Mouse (Mus musculus): ENCODE data around the gene Adam30. TPM values are rescaled to one million over a fixed set of nuclear protein-coding genes. Genes with fewer than 3 reads are reported as not detected.

Adam30 gene
- polyA plus RNA-seq, 1 experiment: not detected

GRCm38 (mm10) chr3:98146471-98147410 is 13.7 kb upstream of the Adam30 start:
- TF ChIP-seq CTCF (IDR thresholded peaks at IDR 0.05; ENCODE audit: extremely low read depth, insufficient read depth, low read length): no peak
- Histone ChIP-seq H3K4me1 (ENCODE audit: control insufficient read depth, insufficient read depth, low read length) (peaks cover 1% of the 10 kb centered on the region; the same call in 1 of the 2 replicates), H3K27ac (ENCODE audit: insufficient read depth, low read length) (no peak overlapping the region), H3K4me3 (ENCODE audit: insufficient read depth, low read length) (no peak overlapping the region)

GRCm38 (mm10) chr3:98147706-98148105 is 12.7 kb upstream of the Adam30 start:
- no peak overlapping the region for H3K27ac ChIP-seq (ENCODE audit: insufficient read depth, low read length)
- TF ChIP-seq CTCF (IDR thresholded peaks at IDR 0.05; ENCODE audit: extremely low read depth, insufficient read depth, low read length) (no peak), POLR2A (IDR thresholded peaks at IDR 0.05; ENCODE audit: extremely low read depth, insufficient read depth, low read length) (no peak)

GRCm38 (mm10) chr3:98149881-98150280 is 10.5 kb upstream of the Adam30 start:
- H3K27ac ChIP-seq (ENCODE audit: insufficient read depth, low read length): no peak overlapping the region
- TF ChIP-seq CTCF (IDR thresholded peaks at IDR 0.05; ENCODE audit: extremely low read depth, insufficient read depth, low read length) (no peak), POLR2A (IDR thresholded peaks at IDR 0.05; ENCODE audit: extremely low read depth, insufficient read depth, low read length) (no peak)

More at GRCm38 (mm10) chr3:98147706-98148105, 12.7 kb upstream of the Adam30 start:
- no peak overlapping the region for H3K4me3 ChIP-seq (ENCODE audit: insufficient read depth, low read length)
- peaks cover 1% of the 10 kb centered on the region; the same call in 1 of the 2 replicates for H3K4me1 ChIP-seq (ENCODE audit: control insufficient read depth, insufficient read depth, low read length)

GRCm38 (mm10) chr3:98151016-98151415 is 9.4 kb upstream of the Adam30 start:
- no peak overlapping the region for H3K27ac ChIP-seq (ENCODE audit: insufficient read depth, low read length)
- peaks cover 1% of the 10 kb centered on the region; the same call in 1 of the 2 replicates for H3K4me1 ChIP-seq (ENCODE audit: control insufficient read depth, insufficient read depth, low read length)
- no peak for TF ChIP-seq POLR2A (IDR thresholded peaks at IDR 0.05; ENCODE audit: extremely low read depth, insufficient read depth, low read length)
- no peak for TF ChIP-seq CTCF (IDR thresholded peaks at IDR 0.05; ENCODE audit: extremely low read depth, insufficient read depth, low read length)
- no peak overlapping the region for H3K4me3 ChIP-seq (ENCODE audit: insufficient read depth, low read length)

More at GRCm38 (mm10) chr3:98149881-98150280, 10.5 kb upstream of the Adam30 start:
- peaks cover 1% of the 10 kb centered on the region; the same call in 1 of the 2 replicates for H3K4me1 ChIP-seq (ENCODE audit: control insufficient read depth, insufficient read depth, low read length)
- H3K4me3 ChIP-seq (ENCODE audit: insufficient read depth, low read length): no peak overlapping the region

- peaks cover 1% of the 10 kb centered on the region; the same call in 1 of the 2 replicates for H3K4me1 ChIP-seq (ENCODE audit: control insufficient read depth, insufficient read depth, low read length)
- no peak overlapping the region for H3K4me3 ChIP-seq (ENCODE audit: insufficient read depth, low read length)
- TF ChIP-seq CTCF (IDR thresholded peaks at IDR 0.05; ENCODE audit: extremely low read depth, insufficient read depth, low read length) (no peak), POLR2A (IDR thresholded peaks at IDR 0.05; ENCODE audit: extremely low read depth, insufficient read depth, low read length) (no peak)
- no peak overlapping the region for H3K27ac ChIP-seq (ENCODE audit: insufficient read depth, low read length)
Measured at GRCm38 (mm10) chr3:98153460-98153859, 7.0 kb upstream of the Adam30 start.

- Histone ChIP-seq H3K27ac (ENCODE audit: insufficient read depth, low read length) (no peak overlapping the region), H3K4me1 (ENCODE audit: control insufficient read depth, insufficient read depth, low read length) (no peaks in the 10 kb centered on the region), H3K4me3 (ENCODE audit: insufficient read depth, low read length) (no peak overlapping the region)
- TF ChIP-seq CTCF (IDR thresholded peaks at IDR 0.05; ENCODE audit: extremely low read depth, insufficient read depth, low read length) (no peak), POLR2A (IDR thresholded peaks at IDR 0.05; ENCODE audit: extremely low read depth, insufficient read depth, low read length) (no peak)
Measured at GRCm38 (mm10) chr3:98156158-98156557, 4.3 kb upstream of the Adam30 start.

- H3K4me1 ChIP-seq (ENCODE audit: control insufficient read depth, insufficient read depth, low read length): no peaks in the 10 kb centered on the region
- no peak overlapping the region for H3K27ac ChIP-seq (ENCODE audit: insufficient read depth, low read length)
- TF ChIP-seq POLR2A (IDR thresholded peaks at IDR 0.05; ENCODE audit: extremely low read depth, insufficient read depth, low read length) (no peak), CTCF (IDR thresholded peaks at IDR 0.05; ENCODE audit: extremely low read depth, insufficient read depth, low read length) (no peak)
- no peak overlapping the region for H3K4me3 ChIP-seq (ENCODE audit: insufficient read depth, low read length)
Measured at GRCm38 (mm10) chr3:98157073-98157472, 3.4 kb upstream of the Adam30 start.

- Histone ChIP-seq H3K4me1 (ENCODE audit: control insufficient read depth, insufficient read depth, low read length) (no peaks in the 10 kb centered on the region), H3K4me3 (ENCODE audit: insufficient read depth, low read length) (no peak overlapping the region), H3K27ac (ENCODE audit: insufficient read depth, low read length) (no peak overlapping the region)
- no peak for TF ChIP-seq POLR2A (IDR thresholded peaks at IDR 0.05; ENCODE audit: extremely low read depth, insufficient read depth, low read length)
- no peak for TF ChIP-seq CTCF (IDR thresholded peaks at IDR 0.05; ENCODE audit: extremely low read depth, insufficient read depth, low read length)
Measured at GRCm38 (mm10) chr3:98157585-98157984, 2.8 kb upstream of the Adam30 start.

- TF ChIP-seq CTCF (IDR thresholded peaks at IDR 0.05; ENCODE audit: extremely low read depth, insufficient read depth, low read length) (no peak), POLR2A (IDR thresholded peaks at IDR 0.05; ENCODE audit: extremely low read depth, insufficient read depth, low read length) (no peak)
- Histone ChIP-seq H3K4me1 (ENCODE audit: control insufficient read depth, insufficient read depth, low read length) (no peaks in the 10 kb centered on the region), H3K27ac (ENCODE audit: insufficient read depth, low read length) (no peak overlapping the region), H3K4me3 (ENCODE audit: insufficient read depth, low read length) (no peak overlapping the region)
Measured at GRCm38 (mm10) chr3:98158646-98159045, 1.8 kb upstream of the Adam30 start.

- Histone ChIP-seq H3K4me3 (ENCODE audit: insufficient read depth, low read length) (no peak overlapping the region), H3K27ac (ENCODE audit: insufficient read depth, low read length) (no peak overlapping the region), H3K4me1 (ENCODE audit: control insufficient read depth, insufficient read depth, low read length) (no peaks in the 10 kb centered on the region)
- no peak for TF ChIP-seq POLR2A (IDR thresholded peaks at IDR 0.05; ENCODE audit: extremely low read depth, insufficient read depth, low read length)
- no peak for TF ChIP-seq CTCF (IDR thresholded peaks at IDR 0.05; ENCODE audit: extremely low read depth, insufficient read depth, low read length)
Measured at GRCm38 (mm10) chr3:98159289-98159688, 1.1 kb upstream of the Adam30 start.
